In genomic region chr8:123630841-123631251, GRCm38 (mm10) we compare ENCODE assay signal across 8 mouse cellular contexts. TPM values are rescaled to one million over a fixed set of nuclear protein-coding genes. Genes with fewer than 3 reads are reported as not detected.
A peak's percentile ranks its signal among the peaks of the same experiment; 100 is the strongest.
DNase-seq lines count a peak whose midpoint lies in the region; ATAC-seq lines count a peak whose summit lies in the region.
"Had no signal": no experiment of that assay in that cellular context is flagged by ENCODE, and none has a peak within 500 bp of the region (broad histone marks: within the 10 kb centered on the region; RNA-seq: fewer than 3 reads in every experiment).

No protein-coding gene starts in this region.

- no peaks in the 10 kb centered on the region for H3K9me3 ChIP-seq in forebrain, embryonic 15.5 days
- H3K9me3 ChIP-seq in liver, embryonic 13.5 days (replicated peaks) = no peaks in the 10 kb centered on the region

- peaks cover 10% of the 10 kb centered on the region for H3K4me1 ChIP-seq in forebrain, embryonic 15.5 days
- H3K4me1 ChIP-seq in liver, embryonic 13.5 days (replicated peaks) = peaks cover 12% of the 10 kb centered on the region

- H3K9ac ChIP-seq in forebrain, embryonic 15.5 days (replicated peaks) = no peak overlapping the region
- H3K9ac ChIP-seq in liver, embryonic 13.5 days = no peak overlapping the region

- no peaks in the 10 kb centered on the region for H3K36me3 ChIP-seq in forebrain, embryonic 15.5 days
- no peaks in the 10 kb centered on the region for H3K36me3 ChIP-seq in liver, embryonic 13.5 days

- DNase-seq in retina, postnatal 1 day = peak; percentile 36
- DNase-seq in retina, embryonic 14.5 days (ENCODE audit: low spot score) = no peak
- no peak for DNase-seq in liver, embryonic 13.5 days
- DNase-seq in right cerebral cortex, postnatal 14 days = no peak
- no peak for DNase-seq in frontal cortex, postnatal 10 days (ENCODE audit: low spot score in 2 of 2)
- DNase-seq: right cerebral cortex, adult 18-20 months had no signal

- 35% methylated on average over 12 of the region's 12 CpGs for WGBS in forebrain, embryonic 15.5 days
- WGBS in liver, embryonic 13.5 days (ENCODE audit: insufficient replicate concordance) = 26% methylated on average over 12 of the region's 12 CpGs

- H3K4me2 ChIP-seq in forebrain, embryonic 15.5 days (replicated peaks) = peak overlapping the region; percentile 41
- peak overlapping the region; percentile 24; the same call in 1 of the 2 replicates for H3K4me2 ChIP-seq in liver, embryonic 13.5 days

- H3K27ac ChIP-seq in forebrain, embryonic 15.5 days (replicated peaks) = no peak overlapping the region
- no peak overlapping the region for H3K27ac ChIP-seq in liver, embryonic 13.5 days

- peaks cover 12% of the 10 kb centered on the region for H3K27me3 ChIP-seq in forebrain, embryonic 15.5 days
- H3K27me3 ChIP-seq in liver, embryonic 13.5 days = peaks cover 40% of the 10 kb centered on the region

- no peak for ATAC-seq in forebrain, embryonic 15.5 days (replicated peaks)
- ATAC-seq in liver, embryonic 13.5 days (ENCODE audit: low read depth) = no peak
- no peak for ATAC-seq in erythroblast, adult 5-6 weeks (replicated peaks; ENCODE audit: low FRiP score, poor library complexity, severe bottlenecking)

- H3K4me3 ChIP-seq in forebrain, embryonic 15.5 days = peak overlapping the region; percentile 28
- no peak overlapping the region for H3K4me3 ChIP-seq in liver, embryonic 13.5 days (replicated peaks)

RNA-seq across cellular contexts. Expression of gene Rhou, which starts 22.9 kb away (rescaled TPM):
- polyA plus RNA-seq in forebrain, embryonic 15.5 days (2015; fragmentation: Nextera tagmentation; extraction: Ambion mirVana) = 8.6 and 10.4 TPM in 2 replicates
- 0.78 and 1.3 TPM in 2 replicates for polyA plus RNA-seq in liver, embryonic 13.5 days (2015; fragmentation: Nextera tagmentation; extraction: Ambion mirVana)
- total RNA-seq in erythroblast, adult 5-6 weeks (2015; ENCODE audit: low replicate concordance) = 6.9 and 9.0 TPM in 2 replicates
- total RNA-seq in erythroblast, adult 5-6 weeks (2017; ENCODE audit: low replicate concordance) = 9.6 and 9.8 TPM in 2 replicates
